Mouse (Mus musculus): ENCODE results near the gene Ppp1r13l. TPM values are rescaled to one million over a fixed set of nuclear protein-coding genes. Genes with fewer than 3 reads are reported as not detected.

Ppp1r13l gene
- polyA plus RNA-seq, 1 experiment, result 21.5 TPM

DNA sequence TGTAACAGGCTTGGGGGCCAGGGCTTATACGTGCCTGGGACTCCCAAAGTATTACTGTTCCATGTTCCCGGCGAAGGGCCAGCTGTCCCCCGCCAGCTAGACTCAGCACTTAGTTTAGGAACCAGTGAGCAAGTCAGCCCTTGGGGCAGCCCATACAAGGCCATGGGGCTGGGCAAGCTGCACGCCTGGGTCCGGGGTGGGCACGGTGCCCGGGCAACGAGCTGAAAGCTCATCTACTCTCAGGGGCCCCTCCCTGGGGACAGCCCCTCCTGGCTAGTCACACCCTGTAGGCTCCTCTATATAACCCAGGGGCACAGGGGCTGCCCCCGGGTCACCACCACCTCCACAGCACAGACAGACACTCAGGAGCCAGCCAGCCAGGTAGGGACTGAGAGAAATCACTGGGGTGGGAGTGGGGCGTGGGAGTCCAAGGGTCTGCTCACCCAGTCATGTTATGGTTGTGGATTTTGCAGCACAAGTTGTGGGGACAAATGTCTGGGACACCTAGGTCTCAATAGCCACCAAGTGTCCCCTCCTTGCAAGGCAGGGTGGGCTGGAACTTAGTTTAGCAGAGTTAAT is 51.3 kb downstream of the Ppp1r13l start:
- TF ChIP-seq MAX (IDR thresholded peaks at IDR 0.05) (no peak), MYOG (IDR thresholded peaks at IDR 0.05; ENCODE audit: control insufficient read depth, extremely low read depth, insufficient read length) (no peak), USF1 (IDR thresholded peaks at IDR 0.05; ENCODE audit: low read depth) (no peak), CEBPB (IDR thresholded peaks at IDR 0.05; ENCODE audit: low read depth) (no peak), CTCF (IDR thresholded peaks at IDR 0.05; ENCODE audit: control insufficient read depth, insufficient read depth, insufficient read length) (no peak), FOSL1 (IDR thresholded peaks at IDR 0.05; ENCODE audit: insufficient read depth, low read length, poor library complexity, severe bottlenecking) (no peak)
- Histone ChIP-seq H3K36me3 (ENCODE audit: control insufficient read depth, insufficient read depth) (no peaks in the 10 kb centered on the region), H3K79me3 (ENCODE audit: low read depth) (no peaks in the 10 kb centered on the region), H3K4me3 (ENCODE audit: insufficient read depth, poor library complexity, severe bottlenecking) (no peak overlapping the region), H3ac (ENCODE audit: control insufficient read depth, insufficient read length, low read depth) (no peak overlapping the region), H3K27me3 (ENCODE audit: control insufficient read depth, insufficient read depth, insufficient read length) (peaks cover 7% of the 10 kb centered on the region), H3K79me2 (ENCODE audit: control insufficient read depth, insufficient read depth) (no peaks in the 10 kb centered on the region)

DNA sequence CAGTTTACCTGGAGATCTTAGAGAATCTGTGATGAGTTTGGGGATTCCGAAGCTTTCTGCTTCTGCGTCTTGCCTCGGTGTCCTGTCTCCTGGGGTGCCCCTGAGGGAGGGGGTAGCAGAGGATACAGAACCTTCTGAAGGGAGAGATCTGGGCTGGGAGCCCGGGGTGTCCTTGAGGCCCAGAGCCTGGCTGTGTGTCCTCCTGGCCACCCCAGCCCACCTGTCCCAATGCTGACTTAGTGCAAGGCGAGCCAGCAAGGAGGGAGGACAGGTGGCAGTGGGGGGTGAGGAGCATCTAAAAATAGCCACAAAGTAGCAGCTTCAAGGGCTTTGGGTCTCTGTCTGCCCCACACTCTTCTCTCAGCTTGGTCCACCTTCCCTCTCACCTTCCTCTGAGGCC is 52.2 kb downstream of the Ppp1r13l start:
- Histone ChIP-seq H3ac (ENCODE audit: control insufficient read depth, insufficient read length, low read depth) (no peak overlapping the region), H3K79me3 (ENCODE audit: low read depth) (no peaks in the 10 kb centered on the region), H3K79me2 (ENCODE audit: control insufficient read depth, insufficient read depth) (no peaks in the 10 kb centered on the region), H3K4me3 (ENCODE audit: insufficient read depth, poor library complexity, severe bottlenecking) (no peak overlapping the region), H3K27me3 (ENCODE audit: control insufficient read depth, insufficient read depth, insufficient read length) (peaks cover 7% of the 10 kb centered on the region), H3K36me3 (ENCODE audit: control insufficient read depth, insufficient read depth) (no peaks in the 10 kb centered on the region)
- TF ChIP-seq CTCF (IDR thresholded peaks at IDR 0.05; ENCODE audit: control insufficient read depth, insufficient read depth, insufficient read length), result no peak
- TF ChIP-seq CEBPB (IDR thresholded peaks at IDR 0.05; ENCODE audit: low read depth), result no peak
- no peak for TF ChIP-seq MYOG (IDR thresholded peaks at IDR 0.05; ENCODE audit: control insufficient read depth, extremely low read depth, insufficient read length)
- TF ChIP-seq MAX (IDR thresholded peaks at IDR 0.05), result no peak
- no peak for TF ChIP-seq USF1 (IDR thresholded peaks at IDR 0.05; ENCODE audit: low read depth)
- TF ChIP-seq MYOD1 (IDR thresholded peaks at IDR 0.05; ENCODE audit: control insufficient read depth, insufficient read length, low read depth), result no peak
- TF ChIP-seq FOSL1 (IDR thresholded peaks at IDR 0.05; ENCODE audit: insufficient read depth, low read length, poor library complexity, severe bottlenecking), result no peak

DNA sequence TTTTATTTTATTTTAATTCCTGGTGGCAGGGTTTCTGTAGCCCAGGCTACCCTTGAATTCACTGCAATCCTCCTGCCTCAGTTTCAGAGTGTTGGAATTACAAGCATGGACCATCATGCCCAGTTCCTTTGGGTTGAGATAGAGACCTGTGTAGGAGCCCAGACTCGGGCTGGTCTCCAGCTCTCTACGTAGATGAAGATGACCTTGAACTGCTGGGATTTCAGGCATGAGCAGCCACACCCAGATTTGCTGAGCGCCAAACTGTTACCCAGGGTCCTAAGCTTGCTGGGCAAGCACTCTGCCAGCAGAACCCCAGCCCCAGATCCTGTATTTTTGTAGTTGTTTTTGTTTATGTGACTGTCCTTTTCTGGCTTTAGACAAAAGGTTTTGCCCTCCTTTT is 54.0 kb downstream of the Ppp1r13l start:
- no peak overlapping the region for H3K4me3 ChIP-seq (ENCODE audit: insufficient read depth, poor library complexity, severe bottlenecking)
- H3K79me3 ChIP-seq (ENCODE audit: low read depth), result no peaks in the 10 kb centered on the region
- H3K79me2 ChIP-seq (ENCODE audit: control insufficient read depth, insufficient read depth), result no peaks in the 10 kb centered on the region
- no peak overlapping the region for H3ac ChIP-seq (ENCODE audit: control insufficient read depth, insufficient read length, low read depth)
- no peak for TF ChIP-seq CEBPB (IDR thresholded peaks at IDR 0.05; ENCODE audit: low read depth)
- no peak for TF ChIP-seq CTCF (IDR thresholded peaks at IDR 0.05; ENCODE audit: control insufficient read depth, insufficient read depth, insufficient read length)
- no peak for TF ChIP-seq FOSL1 (IDR thresholded peaks at IDR 0.05; ENCODE audit: insufficient read depth, low read length, poor library complexity, severe bottlenecking)
- TF ChIP-seq MYOD1 (IDR thresholded peaks at IDR 0.05; ENCODE audit: control insufficient read depth, insufficient read length, low read depth), result no peak
- TF ChIP-seq USF1 (IDR thresholded peaks at IDR 0.05; ENCODE audit: low read depth), result no peak
- no peak for TF ChIP-seq MYOG (IDR thresholded peaks at IDR 0.05; ENCODE audit: control insufficient read depth, extremely low read depth, insufficient read length)
- TF ChIP-seq MAX (IDR thresholded peaks at IDR 0.05), result no peak
- no peaks in the 10 kb centered on the region for H3K36me3 ChIP-seq (ENCODE audit: control insufficient read depth, insufficient read depth)
- peaks cover 7% of the 10 kb centered on the region for H3K27me3 ChIP-seq (ENCODE audit: control insufficient read depth, insufficient read depth, insufficient read length)

DNA sequence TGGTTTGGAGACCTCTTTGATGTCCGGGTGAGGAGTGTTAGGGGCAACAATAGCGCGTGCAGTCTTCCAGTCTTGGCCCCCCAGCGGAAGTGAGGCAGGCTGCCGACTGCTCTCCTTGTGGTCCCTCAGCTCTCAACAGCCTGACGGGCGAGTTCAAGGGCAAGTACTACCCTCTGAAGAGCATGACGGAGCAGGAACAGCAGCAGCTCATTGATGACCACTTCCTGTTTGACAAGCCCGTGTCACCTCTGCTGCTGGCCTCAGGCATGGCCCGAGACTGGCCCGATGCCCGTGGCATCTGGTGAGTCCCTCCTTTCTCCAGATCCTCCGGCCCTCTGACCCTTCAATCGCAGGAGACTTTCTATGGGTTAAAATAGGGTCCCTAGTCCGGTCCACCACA is 57.0 kb downstream of the Ppp1r13l start:
- Histone ChIP-seq H3K27me3 (ENCODE audit: control insufficient read depth, insufficient read depth, insufficient read length) (peaks cover 16% of the 10 kb centered on the region), H3K79me3 (ENCODE audit: low read depth) (no peaks in the 10 kb centered on the region), H3ac (ENCODE audit: control insufficient read depth, insufficient read length, low read depth) (no peak overlapping the region), H3K79me2 (ENCODE audit: control insufficient read depth, insufficient read depth) (no peaks in the 10 kb centered on the region), H3K4me3 (ENCODE audit: insufficient read depth, poor library complexity, severe bottlenecking) (no peak overlapping the region), H3K36me3 (ENCODE audit: control insufficient read depth, insufficient read depth) (no peaks in the 10 kb centered on the region)
- TF ChIP-seq CEBPB (IDR thresholded peaks at IDR 0.05; ENCODE audit: low read depth) (no peak), USF1 (IDR thresholded peaks at IDR 0.05; ENCODE audit: low read depth) (no peak), MAX (IDR thresholded peaks at IDR 0.05) (no peak), MYOD1 (IDR thresholded peaks at IDR 0.05; ENCODE audit: control insufficient read depth, insufficient read length, low read depth) (no peak), FOSL1 (IDR thresholded peaks at IDR 0.05; ENCODE audit: insufficient read depth, low read length, poor library complexity, severe bottlenecking) (no peak), MYOG (IDR thresholded peaks at IDR 0.05; ENCODE audit: control insufficient read depth, extremely low read depth, insufficient read length) (no peak), CTCF (IDR thresholded peaks at IDR 0.05; ENCODE audit: control insufficient read depth, insufficient read depth, insufficient read length) (no peak)

DNA sequence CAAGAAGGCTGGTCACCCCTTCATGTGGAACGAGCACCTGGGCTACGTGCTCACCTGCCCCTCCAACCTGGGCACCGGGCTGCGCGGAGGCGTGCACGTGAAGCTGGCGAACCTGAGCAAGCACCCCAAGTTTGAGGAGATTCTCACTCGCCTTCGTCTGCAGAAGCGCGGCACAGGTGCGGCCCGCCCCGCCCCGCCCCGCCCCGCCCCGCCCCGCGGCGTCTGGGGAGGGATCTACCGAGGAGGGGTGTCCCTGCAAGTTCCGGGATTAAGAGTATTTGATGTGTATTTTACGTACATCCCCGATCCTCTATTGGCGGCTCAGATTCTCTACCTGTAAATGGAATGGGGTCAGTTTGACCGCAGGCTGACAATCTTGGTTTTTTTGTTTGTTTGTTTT is 60.6 kb downstream of the Ppp1r13l start:
- Histone ChIP-seq H3ac (ENCODE audit: control insufficient read depth, insufficient read length, low read depth) (no peak overlapping the region), H3K27me3 (ENCODE audit: control insufficient read depth, insufficient read depth, insufficient read length) (peaks cover 12% of the 10 kb centered on the region), H3K4me3 (ENCODE audit: insufficient read depth, poor library complexity, severe bottlenecking) (no peak overlapping the region), H3K79me3 (ENCODE audit: low read depth) (no peaks in the 10 kb centered on the region), H3K36me3 (ENCODE audit: control insufficient read depth, insufficient read depth) (no peaks in the 10 kb centered on the region), H3K79me2 (ENCODE audit: control insufficient read depth, insufficient read depth) (no peaks in the 10 kb centered on the region)
- no peak for TF ChIP-seq MAX (IDR thresholded peaks at IDR 0.05)
- no peak for TF ChIP-seq USF1 (IDR thresholded peaks at IDR 0.05; ENCODE audit: low read depth)
- no peak for TF ChIP-seq FOSL1 (IDR thresholded peaks at IDR 0.05; ENCODE audit: insufficient read depth, low read length, poor library complexity, severe bottlenecking)
- no peak for TF ChIP-seq MYOD1 (IDR thresholded peaks at IDR 0.05; ENCODE audit: control insufficient read depth, insufficient read length, low read depth)
